Mouse (Mus musculus) splenic B cell, adult 2 months (primary cell): Measurements from ENCODE around the gene Mroh2b.

Experiments used
- DNase-seq: peaks from one replicate; pipeline ENCODE4 v3.0.0-alpha.2; 2011; ENCODE audit warnings: low read depth, low spot score
- H3K27me3 ChIP-seq: 2 replicates; pipeline ENCODE4 v1.6.1; 2012; ENCODE audit warnings: mild to moderate bottlenecking, low read length, moderate library complexity, mixed read lengths; ENCODE audit not compliant: control insufficient read depth, poor library complexity, insufficient read depth, severe bottlenecking
- H3K36me3 ChIP-seq: 2 replicates; pipeline ENCODE4 v1.6.1; 2012; ENCODE audit warnings: mild to moderate bottlenecking, low read length, moderate library complexity, mixed read lengths; ENCODE audit not compliant: control insufficient read depth, poor library complexity, insufficient read depth, severe bottlenecking

The Mroh2b gene

GRCm38 (mm10) chr15:4898437-4898836, at the start of gene Mroh2b:
TSS of gene Mroh2b (plus strand) at chr15:4898737.
- no peaks in the 10 kb centered on the region for H3K27me3 ChIP-seq
- DNase-seq, result no peak
- H3K36me3 ChIP-seq, result no peaks in the 10 kb centered on the region

DNA sequence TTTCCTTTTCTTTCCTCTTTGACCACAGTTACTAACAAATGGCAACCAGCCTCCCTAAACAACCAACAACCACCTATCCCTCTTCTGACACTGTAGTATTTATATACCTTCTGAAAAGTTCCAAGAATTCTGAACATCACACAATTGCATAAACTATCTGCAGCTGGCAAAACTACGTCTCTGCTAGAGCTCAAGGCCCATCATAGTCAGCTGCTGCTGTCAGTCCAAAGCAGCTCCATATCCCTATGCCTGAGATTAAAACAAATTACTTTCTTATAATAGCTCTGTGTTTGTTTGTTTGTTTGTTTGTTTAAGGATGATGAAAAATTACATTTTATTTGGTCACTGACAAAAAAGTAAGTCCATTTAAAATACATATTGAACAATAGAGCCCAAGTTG, 48.5 kb upstream of the Mroh2b start:
- H3K36me3 ChIP-seq, result no peaks in the 10 kb centered on the region
- H3K27me3 ChIP-seq, result no peaks in the 10 kb centered on the region
- DNase-seq, result no peak

DNA sequence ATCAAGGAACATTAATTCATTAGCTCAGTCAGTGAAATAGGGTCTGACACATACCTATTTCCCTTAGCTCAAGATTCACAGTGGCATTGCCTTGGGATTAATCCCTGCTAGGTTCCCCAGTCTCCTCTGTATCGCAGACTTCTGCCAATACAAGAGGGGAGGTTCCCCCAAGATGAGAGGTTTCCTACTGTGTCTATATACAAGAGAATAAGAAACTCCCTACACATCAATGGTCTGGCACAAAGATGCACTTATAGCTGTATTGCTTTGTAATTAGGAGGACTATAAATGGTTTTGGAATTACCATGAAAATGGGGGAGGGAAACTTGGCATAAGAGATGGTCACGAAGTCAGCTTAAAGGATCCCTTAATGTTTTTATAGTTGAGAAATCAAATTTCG, 3.6 kb upstream of the Mroh2b start:
- H3K27me3 ChIP-seq, result no peaks in the 10 kb centered on the region
- DNase-seq, result no peak

GRCm38 (mm10) chr15:4934731-4935130, 36.2 kb downstream of the Mroh2b start:
- no peaks in the 10 kb centered on the region for H3K27me3 ChIP-seq
- DNase-seq, result no peak
- no peaks in the 10 kb centered on the region for H3K36me3 ChIP-seq

More for the DNA sequence above, 3.6 kb upstream of the Mroh2b start:
- no peaks in the 10 kb centered on the region for H3K36me3 ChIP-seq

DNA sequence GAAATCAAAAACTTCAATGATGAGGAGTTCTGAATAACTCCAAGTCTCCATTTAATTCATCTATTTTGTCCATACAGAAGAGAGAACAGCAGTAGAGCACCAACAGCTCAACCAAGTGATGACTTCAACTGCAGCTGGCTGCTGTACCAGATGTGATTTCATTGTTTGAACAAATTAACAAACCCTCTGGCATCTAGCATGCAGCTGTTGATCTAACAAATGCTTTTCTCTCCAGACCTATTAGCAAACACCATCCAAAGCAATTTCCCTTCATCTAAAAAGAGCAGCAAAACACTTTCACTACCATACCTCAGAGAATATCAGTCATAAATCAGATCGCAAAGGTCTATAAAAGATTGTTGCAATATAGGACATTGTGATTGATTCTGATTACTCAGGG, 74.8 kb downstream of the Mroh2b start:
- DNase-seq, result no peak
- H3K27me3 ChIP-seq, result no peaks in the 10 kb centered on the region
- no peaks in the 10 kb centered on the region for H3K36me3 ChIP-seq

- no peak for DNase-seq
- Histone ChIP-seq H3K27me3 (no peaks in the 10 kb centered on the region), H3K36me3 (no peaks in the 10 kb centered on the region)
Measured at GRCm38 (mm10) chr15:5002903-5003302, 104.4 kb downstream of the Mroh2b start.

- Histone ChIP-seq H3K36me3 (no peaks in the 10 kb centered on the region), H3K27me3 (no peaks in the 10 kb centered on the region)
- DNase-seq, result no peak
Measured at GRCm38 (mm10) chr15:5003503-5004196, 105.1 kb downstream of the Mroh2b start.

DNA sequence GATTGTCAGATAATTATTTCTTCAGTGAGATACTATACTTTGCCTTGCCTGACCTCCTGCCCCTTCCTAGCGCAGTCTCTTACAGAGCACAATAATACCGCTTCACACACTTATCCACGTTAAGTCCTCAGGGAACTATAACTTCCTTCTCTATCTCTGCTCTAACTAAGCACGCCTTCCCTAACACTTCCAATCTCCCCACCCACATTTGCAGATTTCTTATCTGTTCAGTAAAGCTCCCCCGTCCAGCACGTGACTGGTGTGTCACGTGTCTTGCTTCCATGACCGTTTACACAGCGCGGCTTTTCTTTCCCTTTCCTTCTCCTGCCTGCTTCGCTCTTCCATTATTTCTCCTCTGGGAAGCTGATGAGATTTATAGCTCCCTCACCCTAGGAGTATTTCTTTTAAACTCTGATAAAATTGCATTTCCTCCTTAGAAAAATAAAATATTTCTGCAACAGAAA, 111.1 kb downstream of the Mroh2b start:
- no peaks in the 10 kb centered on the region for H3K36me3 ChIP-seq
- no peak for DNase-seq
- no peaks in the 10 kb centered on the region for H3K27me3 ChIP-seq
